Mouse (Mus musculus): ENCODE data around the gene Kcnd2.

DNA sequence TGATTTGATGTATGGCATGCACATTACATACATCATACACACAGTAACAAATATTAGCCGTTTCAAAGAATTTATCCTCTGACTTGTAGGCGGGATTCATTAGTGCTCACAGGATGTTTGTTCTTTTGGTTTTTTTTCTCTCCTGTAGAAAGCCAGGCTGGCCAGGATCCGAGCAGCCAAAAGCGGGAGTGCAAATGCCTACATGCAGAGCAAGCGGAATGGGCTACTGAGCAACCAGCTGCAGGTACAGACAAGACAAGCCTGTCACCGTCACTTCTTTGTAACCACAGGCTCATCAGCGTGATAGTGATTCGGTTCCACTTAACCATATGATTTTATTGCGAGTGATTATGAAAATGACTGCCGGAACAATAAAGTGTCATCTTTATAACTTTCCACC is 506.9 kb downstream of the Kcnd2 start:
- TF ChIP-seq NELFE (IDR thresholded peaks at IDR 0.05; ENCODE audit: low read depth, low read length) (no peak), EP300 (IDR thresholded peaks at IDR 0.05; ENCODE audit: low read length) (no peak), CTCF (conservative IDR thresholded peaks at IDR 0.05 in 1 of 2, IDR thresholded peaks at IDR 0.05 in 1 of 2; ENCODE audit: low read depth in 2 of 2, low read length in 2 of 2) (no peak), GABPA (IDR thresholded peaks at IDR 0.05; ENCODE audit: insufficient replicate concordance, low read depth, low read length) (no peak), UBTF (IDR thresholded peaks at IDR 0.05; ENCODE audit: low read depth, low read length) (no peak), PAX5 (IDR thresholded peaks at IDR 0.05; ENCODE audit: low read length) (no peak), JUN (IDR thresholded peaks at IDR 0.05; ENCODE audit: insufficient read depth, low read depth, low read length) (no peak), POLR2AphosphoS2 (IDR thresholded peaks at IDR 0.05; ENCODE audit: low read depth, low read length) (no peak), TBP (conservative IDR thresholded peaks at IDR 0.05; ENCODE audit: low read depth, low read length) (no peak), BHLHE40 (IDR thresholded peaks at IDR 0.05; ENCODE audit: low read depth, low read length) (no peak), ZC3H11A (IDR thresholded peaks at IDR 0.05; ENCODE audit: low read depth, low read length) (no peak), POLR2A (IDR thresholded peaks at IDR 0.05; ENCODE audit: low read depth, low read length) (no peak), ZNF384 (IDR thresholded peaks at IDR 0.05; ENCODE audit: low read depth, low read length) (no peak)

Data from CH12.LX (cell line).